Mouse (Mus musculus) neural tube, embryonic 13.5 days (tissue): Measurements from ENCODE around the gene Ddx19b. TPM values are rescaled to one million over a fixed set of nuclear protein-coding genes. Genes with fewer than 3 reads are reported as not detected.
"Not testable (repeated sequence)": the region's sequence is repeated elsewhere in the genome, so short reads cannot be mapped to it uniquely, and the experiment has no call there.

Experiments
- ATAC-seq: fragments of 200-750 bp; cut with Nextera tagmentation; 2 replicates; pipeline ENCODE4 v1.8.0; 2017; ENCODE audit warnings: low read depth, mild to moderate bottlenecking, moderate TSS enrichment, moderate library complexity
- H3K27ac ChIP-seq: fragments of 300-500 bp; sonication (generic); replicated peaks from 2 replicates; pipeline ENCODE4 v1.5.1; 2015; ENCODE audit warnings: moderate library complexity, mild to moderate bottlenecking, inconsistent platforms
- H3K27me3 ChIP-seq: fragments of 300-500 bp; sonication (generic); 2 replicates; pipeline ENCODE4 v1.6.1; 2015; ENCODE audit warnings: mild to moderate bottlenecking, inconsistent platforms
- H3K36me3 ChIP-seq: fragments of 300-500 bp; sonication (generic); 2 replicates; pipeline ENCODE4 v1.6.1; 2015; ENCODE audit warnings: mild to moderate bottlenecking, inconsistent platforms
- H3K4me1 ChIP-seq: fragments of 300-500 bp; sonication (generic); replicated peaks from 2 replicates; pipeline ENCODE4 v1.6.1; 2015; ENCODE audit warnings: inconsistent platforms
- H3K4me2 ChIP-seq: fragments of 300-500 bp; sonication (generic); 2 replicates; pipeline ENCODE4 v1.6.1; 2015; ENCODE audit warnings: inconsistent platforms, mild to moderate bottlenecking, moderate library complexity
- H3K4me3 ChIP-seq: fragments of 300-500 bp; sonication (generic); 2 replicates; pipeline ENCODE4 v1.5.1; 2015; ENCODE audit warnings: mild to moderate bottlenecking, inconsistent platforms
- H3K9ac ChIP-seq: fragments of 300-500 bp; sonication (generic); 2 replicates; pipeline ENCODE4 v1.6.1; 2015; ENCODE audit warnings: moderate library complexity, mild to moderate bottlenecking, inconsistent platforms
- H3K9me3 ChIP-seq: fragments of 300-500 bp; sonication (generic); 2 replicates; pipeline ENCODE4 v1.6.1; 2016; ENCODE audit warnings: inconsistent platforms
- WGBS: fragments of 180-500 bp; shearing (Covaris S2); methylation state at CpG from one replicate; pipeline ENCODE4 v1.1.7; 2015; 5-methylcytosine and 5-hydroxymethylcytosine counted together
- polyA plus RNA-seq: library from polyadenylated mRNA; unstranded; fragments of >200 nt; fragmentation: Nextera tagmentation; extraction: Ambion mirVana; gene quantifications from 2 replicates; pipeline ENCODE4 v1.2.1, GENCODE M21; 2015

The Ddx19b gene
- polyA plus RNA-seq, 1 experiment from 2014 or later: 6.5 TPM

- H3K27me3 ChIP-seq: no peaks in the 10 kb centered on the region
- no peaks in the 10 kb centered on the region for H3K4me1 ChIP-seq
- peaks cover 79% of the 10 kb centered on the region for H3K36me3 ChIP-seq
- no peak for ATAC-seq
- H3K4me3 ChIP-seq: no peak overlapping the region
- H3K9ac ChIP-seq: no peak overlapping the region
- WGBS: 91% methylated on average over 2 of the region's 2 CpGs
- no peak overlapping the region for H3K27ac ChIP-seq
- H3K9me3 ChIP-seq: no peaks in the 10 kb centered on the region
- no peak overlapping the region for H3K4me2 ChIP-seq
Measured at GRCm38 (mm10) chr8:110981304-110981703, 50.2 kb downstream of the Ddx19b start.

- 85% methylated on average over 2 of the region's 2 CpGs for WGBS
Measured at GRCm38 (mm10) chr8:110977987-110978386, 53.6 kb downstream of the Ddx19b start.

GRCm38 (mm10) chr8:110976532-110976931, 55.0 kb downstream of the Ddx19b start:
- not testable (repeated sequence) for H3K9ac ChIP-seq, H3K27me3 ChIP-seq, ATAC-seq, H3K9me3 ChIP-seq, H3K4me1 ChIP-seq, H3K4me3 ChIP-seq, H3K4me2 ChIP-seq, H3K27ac ChIP-seq
- peaks cover 68% of the 10 kb centered on the region for H3K36me3 ChIP-seq
- 95% methylated on average over 8 of the region's 8 CpGs for WGBS

More at GRCm38 (mm10) chr8:110977987-110978386, 53.6 kb downstream of the Ddx19b start:
- H3K4me1 ChIP-seq, ATAC-seq, H3K4me2 ChIP-seq, H3K27ac ChIP-seq, H3K9ac ChIP-seq, H3K27me3 ChIP-seq, H3K9me3 ChIP-seq, H3K4me3 ChIP-seq: not testable (repeated sequence)
- peaks cover 74% of the 10 kb centered on the region for H3K36me3 ChIP-seq

- peak; percentile 98 for ATAC-seq
- H3K9me3 ChIP-seq: no peaks in the 10 kb centered on the region
- H3K9ac ChIP-seq: peak overlapping the region; percentile 71
- peak overlapping the region; percentile 61 for H3K4me2 ChIP-seq
- no peaks in the 10 kb centered on the region for H3K27me3 ChIP-seq
- peak overlapping the region; percentile 64 for H3K27ac ChIP-seq
- peaks cover 13% of the 10 kb centered on the region for H3K4me1 ChIP-seq
- 4% methylated on average over 45 of the region's 45 CpGs for WGBS
- peak overlapping the region; percentile 44 for H3K4me3 ChIP-seq
- H3K36me3 ChIP-seq: peaks cover 59% of the 10 kb centered on the region
Measured at GRCm38 (mm10) chr8:110969910-110970770, 61.4 kb downstream of the Ddx19b start.

GRCm38 (mm10) chr8:110967326-110967725, 64.2 kb downstream of the Ddx19b start:
- Histone ChIP-seq H3K27me3 (no peaks in the 10 kb centered on the region), H3K4me1 (peaks cover 15% of the 10 kb centered on the region), H3K36me3 (peaks cover 44% of the 10 kb centered on the region), H3K4me3 (no peak overlapping the region), H3K27ac (no peak overlapping the region), H3K9ac (no peak overlapping the region), H3K9me3 (no peaks in the 10 kb centered on the region), H3K4me2 (no peak overlapping the region)
- 91% methylated on average over 9 of the region's 9 CpGs for WGBS
- ATAC-seq: no peak

GRCm38 (mm10) chr8:110966586-110966985, 65.0 kb downstream of the Ddx19b start:
- Histone ChIP-seq H3K36me3 (peaks cover 49% of the 10 kb centered on the region), H3K27ac (no peak overlapping the region), H3K9me3 (no peaks in the 10 kb centered on the region), H3K4me1 (peaks cover 15% of the 10 kb centered on the region), H3K4me2 (no peak overlapping the region), H3K27me3 (no peaks in the 10 kb centered on the region), H3K9ac (no peak overlapping the region), H3K4me3 (no peak overlapping the region)
- no peak for ATAC-seq
- WGBS: 91% methylated on average over 8 of the region's 8 CpGs

GRCm38 (mm10) chr8:110965594-110965993, 66.0 kb downstream of the Ddx19b start:
- Histone ChIP-seq H3K4me1 (peaks cover 8% of the 10 kb centered on the region), H3K9ac (no peak overlapping the region), H3K36me3 (peaks cover 49% of the 10 kb centered on the region), H3K4me3 (no peak overlapping the region), H3K4me2 (no peak overlapping the region), H3K27ac (no peak overlapping the region), H3K27me3 (no peaks in the 10 kb centered on the region), H3K9me3 (no peaks in the 10 kb centered on the region)
- ATAC-seq: no peak
- WGBS: 69% methylated on average over 7 of the region's 7 CpGs

GRCm38 (mm10) chr8:110964666-110965065, 66.9 kb downstream of the Ddx19b start:
- WGBS: 75% methylated on average over 7 of the region's 7 CpGs
- no peak overlapping the region for H3K9ac ChIP-seq
- no peak overlapping the region for H3K27ac ChIP-seq
- H3K36me3 ChIP-seq: peaks cover 56% of the 10 kb centered on the region
- 0 out of 2 replicates have a peak, but pooled peaks cover 3% of the 10 kb centered on the region for H3K4me1 ChIP-seq
- ATAC-seq: no peak
- H3K9me3 ChIP-seq: no peaks in the 10 kb centered on the region
- H3K27me3 ChIP-seq: no peaks in the 10 kb centered on the region
- H3K4me3 ChIP-seq: no peak overlapping the region
- H3K4me2 ChIP-seq: no peak overlapping the region

GRCm38 (mm10) chr8:110963051-110963450, 68.5 kb downstream of the Ddx19b start:
- Histone ChIP-seq H3K9ac (no peak overlapping the region), H3K4me1 (0 out of 2 replicates have a peak, but pooled peaks cover 3% of the 10 kb centered on the region), H3K4me3 (no peak overlapping the region), H3K9me3 (no peaks in the 10 kb centered on the region), H3K27ac (no peak overlapping the region), H3K27me3 (no peaks in the 10 kb centered on the region), H3K4me2 (no peak overlapping the region), H3K36me3 (peaks cover 65% of the 10 kb centered on the region)
- 89% methylated on average over 2 of the region's 2 CpGs for WGBS
- no peak for ATAC-seq

- H3K4me3 ChIP-seq: no peak overlapping the region
- no peak overlapping the region for H3K27ac ChIP-seq
- H3K4me2 ChIP-seq: no peak overlapping the region
- ATAC-seq: no peak
- H3K4me1 ChIP-seq: peaks cover 19% of the 10 kb centered on the region
- peaks cover 54% of the 10 kb centered on the region for H3K36me3 ChIP-seq
- H3K9me3 ChIP-seq: no peaks in the 10 kb centered on the region
- no peak overlapping the region for H3K9ac ChIP-seq
- H3K27me3 ChIP-seq: no peaks in the 10 kb centered on the region
- 89% methylated on average over 6 of the region's 6 CpGs for WGBS
Measured at GRCm38 (mm10) chr8:110959906-110960305, 71.6 kb downstream of the Ddx19b start.

GRCm38 (mm10) chr8:110959071-110959780, 72.3 kb downstream of the Ddx19b start:
- H3K36me3 ChIP-seq: peaks cover 54% of the 10 kb centered on the region
- peaks cover 17% of the 10 kb centered on the region for H3K4me1 ChIP-seq
- H3K9me3 ChIP-seq: no peaks in the 10 kb centered on the region
- no peak for ATAC-seq
- 97% methylated on average over 12 of the region's 12 CpGs for WGBS
- H3K27ac ChIP-seq: no peak overlapping the region
- no peak overlapping the region for H3K9ac ChIP-seq
- no peaks in the 10 kb centered on the region for H3K27me3 ChIP-seq
- no peak overlapping the region for H3K4me2 ChIP-seq
- no peak overlapping the region for H3K4me3 ChIP-seq

GRCm38 (mm10) chr8:110958553-110958952, 73.0 kb downstream of the Ddx19b start:
- WGBS: 91% methylated on average over 7 of the region's 7 CpGs
- peaks cover 17% of the 10 kb centered on the region for H3K4me1 ChIP-seq
- ATAC-seq, H3K27ac ChIP-seq, H3K27me3 ChIP-seq, H3K9me3 ChIP-seq, H3K4me2 ChIP-seq, H3K4me3 ChIP-seq, H3K9ac ChIP-seq: not testable (repeated sequence)
- H3K36me3 ChIP-seq: peaks cover 52% of the 10 kb centered on the region
